Mouse (Mus musculus) stomach, embryonic 14.5 days (tissue): ENCODE measurements around the gene Cspg4. TPM values are rescaled to one million over a fixed set of nuclear protein-coding genes. Genes with fewer than 3 reads are reported as not detected.
"Not testable (repeated sequence)": the region's sequence is repeated elsewhere in the genome, so short reads cannot be mapped to it uniquely, and the experiment has no call there.

ENCODE experiments used
- ATAC-seq: fragments of 200-750 bp; cut with Nextera tagmentation; 2 replicates; pipeline ENCODE4 v1.8.0; 2017; ENCODE audit warnings: low read depth, moderate TSS enrichment; ENCODE audit not compliant: insufficient number of reproducible peaks, insufficient read depth, low FRiP score
- H3K27ac ChIP-seq: fragments of 300-500 bp; sonication (generic); 2 replicates; pipeline ENCODE4 v1.5.1; 2014; ENCODE audit warnings: mild to moderate bottlenecking, low read length, moderate library complexity, mixed read lengths
- H3K27me3 ChIP-seq: fragments of 300-500 bp; sonication (generic); 2 replicates; pipeline ENCODE4 v1.6.1; 2014; ENCODE audit warnings: low read length, control low read depth, mixed read lengths; ENCODE audit not compliant: control insufficient read depth, insufficient read depth
- H3K36me3 ChIP-seq: fragments of 300-500 bp; sonication (generic); 2 replicates; pipeline ENCODE4 v1.6.1; 2014; ENCODE audit warnings: mild to moderate bottlenecking, control low read depth, low read length, moderate library complexity, mixed read lengths; ENCODE audit not compliant: control insufficient read depth, insufficient read depth
- H3K4me1 ChIP-seq: fragments of 300-500 bp; sonication (generic); 2 replicates; pipeline ENCODE4 v1.6.1; 2014; ENCODE audit warnings: low read length, control low read depth, mixed read lengths; ENCODE audit not compliant: control insufficient read depth, insufficient read depth
- H3K4me2 ChIP-seq: fragments of 300-500 bp; sonication (generic); replicated peaks from 2 replicates; pipeline ENCODE4 v1.6.1; 2014; ENCODE audit warnings: low read depth, low read length, control low read depth
- H3K4me3 ChIP-seq: fragments of 300-500 bp; sonication (generic); 2 replicates; pipeline ENCODE4 v1.5.1; 2014; ENCODE audit warnings: low read depth, low read length, control low read depth
- H3K9ac ChIP-seq: fragments of 300-500 bp; sonication (generic); replicated peaks from 2 replicates; pipeline ENCODE4 v1.6.1; 2014; ENCODE audit warnings: low read depth, mild to moderate bottlenecking, control low read depth, low read length, moderate library complexity, mixed read lengths
- H3K9me3 ChIP-seq: fragments of 300-500 bp; sonication (generic); 2 replicates; pipeline ENCODE4 v1.6.1; 2016; ENCODE audit warnings: low read depth, low read length, control low read depth; ENCODE audit not compliant: control insufficient read depth
- WGBS: fragments of 180-500 bp; shearing (Covaris S2); extraction: QIAGEN DNeasy Blood & Tissue Kit; methylation state at CpG from one replicate; pipeline ENCODE4 v1.1.7; 2014; 5-methylcytosine and 5-hydroxymethylcytosine counted together
- polyA plus RNA-seq: library from polyadenylated mRNA; unstranded; fragments of >200 nt; fragmentation: Nextera tagmentation; extraction: Ambion mirVana; gene quantifications from 2 replicates; pipeline ENCODE4 v1.2.1, GENCODE M21; 2014

Cspg4 gene
- polyA plus RNA-seq, 1 experiment from 2014 or later, result 16.1 TPM

DNA sequence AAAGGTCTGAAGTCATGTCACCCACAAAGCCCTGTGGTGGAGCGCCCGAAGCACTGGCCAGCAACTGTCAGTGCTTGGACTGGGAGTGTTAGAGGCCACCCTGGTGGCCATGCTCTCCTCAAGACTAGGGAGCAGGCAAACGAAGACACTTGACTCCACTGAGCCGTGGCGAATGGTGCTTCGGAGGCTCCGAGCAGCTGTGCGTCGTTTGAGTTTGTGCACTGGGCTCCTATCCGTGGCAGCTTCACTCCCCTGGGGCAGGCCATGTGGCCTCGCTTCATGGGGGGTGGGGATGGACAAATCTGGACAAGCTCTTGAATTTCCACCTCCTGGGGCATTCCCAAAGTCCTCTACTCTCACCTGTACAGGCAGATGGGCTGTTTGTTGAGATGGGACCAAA lies 34.6 kb downstream of the Cspg4 start:
- no peaks in the 10 kb centered on the region for H3K36me3 ChIP-seq
- H3K9me3 ChIP-seq, result no peaks in the 10 kb centered on the region
- no peaks in the 10 kb centered on the region for H3K4me1 ChIP-seq
- H3K4me3 ChIP-seq, result no peak overlapping the region
- H3K9ac ChIP-seq, result no peak overlapping the region
- H3K27me3 ChIP-seq, result no peaks in the 10 kb centered on the region
- no peak for ATAC-seq
- 83% methylated on average over 11 of the region's 11 CpGs for WGBS
- no peak overlapping the region for H3K27ac ChIP-seq
- no peak overlapping the region for H3K4me2 ChIP-seq

DNA sequence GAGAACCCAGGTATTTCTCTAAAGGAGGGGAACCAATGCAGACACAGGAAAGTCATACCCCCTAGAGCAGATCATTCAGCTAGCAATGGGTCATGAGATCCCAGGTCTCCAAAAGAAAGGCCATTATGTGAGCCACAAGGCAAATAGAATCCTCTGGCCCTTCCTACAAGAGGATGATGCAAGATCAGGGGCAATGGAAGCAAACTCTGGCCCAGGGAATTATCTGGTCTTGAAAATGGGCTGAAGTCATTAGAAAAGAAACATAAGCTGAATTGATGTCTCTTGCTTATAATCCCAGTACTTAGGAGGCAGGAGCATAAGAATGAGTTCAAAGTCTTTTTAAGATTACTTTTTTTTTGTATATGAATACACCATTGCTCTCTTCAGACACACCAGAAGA lies 35.2 kb downstream of the Cspg4 start:
- H3K36me3 ChIP-seq, result no peaks in the 10 kb centered on the region
- no peak overlapping the region for H3K4me2 ChIP-seq
- ATAC-seq, result no peak
- no peaks in the 10 kb centered on the region for H3K27me3 ChIP-seq
- H3K9me3 ChIP-seq, result no peaks in the 10 kb centered on the region
- no peak overlapping the region for H3K4me3 ChIP-seq
- H3K4me1 ChIP-seq, result no peaks in the 10 kb centered on the region
- H3K9ac ChIP-seq, result no peak overlapping the region
- H3K27ac ChIP-seq, result no peak overlapping the region; the same call in 1 of the 2 replicates

DNA sequence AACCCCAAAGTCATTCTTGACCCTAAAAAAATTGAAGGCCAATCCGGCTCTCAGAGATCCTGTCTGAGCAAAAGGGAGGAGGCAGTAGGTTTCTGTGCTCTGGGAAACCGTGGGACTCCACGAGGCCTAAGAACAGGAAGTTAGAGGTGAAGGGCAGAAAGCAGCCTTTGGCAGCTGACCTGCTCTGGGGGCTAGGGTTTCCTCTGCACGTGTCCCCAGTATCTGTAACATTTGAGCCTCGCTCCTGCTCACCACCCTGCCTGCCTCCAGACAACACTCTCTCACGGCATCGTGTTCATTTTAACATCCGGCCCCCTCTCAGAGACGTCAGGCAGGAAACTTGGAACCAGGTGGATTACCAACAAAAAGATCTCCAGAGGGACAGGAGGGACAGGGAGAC lies 35.7 kb downstream of the Cspg4 start:
- H3K9me3 ChIP-seq, result no peaks in the 10 kb centered on the region
- no peak overlapping the region; the same call in 1 of the 2 replicates for H3K27ac ChIP-seq
- H3K27me3 ChIP-seq, result no peaks in the 10 kb centered on the region
- no peak for ATAC-seq
- no peak overlapping the region for H3K4me3 ChIP-seq
- no peaks in the 10 kb centered on the region for H3K36me3 ChIP-seq
- WGBS, result 33% methylated on average over 9 of the region's 9 CpGs
- no peak overlapping the region for H3K4me2 ChIP-seq
- H3K4me1 ChIP-seq, result no peaks in the 10 kb centered on the region
- H3K9ac ChIP-seq, result no peak overlapping the region

DNA sequence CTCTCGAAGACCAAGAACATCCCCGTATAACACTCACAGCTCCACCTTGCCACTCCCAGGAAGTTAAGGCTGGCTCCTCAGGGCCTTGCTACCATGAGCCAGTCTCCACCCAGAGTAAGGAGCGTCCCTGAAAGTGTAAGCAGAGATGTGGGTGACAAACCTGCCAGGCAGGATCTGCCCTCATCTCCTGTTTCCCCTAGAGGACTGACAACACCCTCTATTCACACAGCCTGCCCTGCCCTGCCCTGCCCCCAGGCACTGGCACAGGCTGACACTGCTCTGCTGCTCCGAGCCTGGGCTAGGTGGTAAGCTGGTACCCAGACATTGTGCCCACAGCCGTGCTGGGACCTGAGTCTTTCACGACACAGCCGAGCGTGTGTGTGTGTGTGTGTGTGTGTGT lies 36.4 kb downstream of the Cspg4 start:
- Histone ChIP-seq H3K4me3 (no peak overlapping the region), H3K27me3 (no peaks in the 10 kb centered on the region), H3K9ac (no peak overlapping the region), H3K27ac (0 out of 2 replicates have a peak overlapping the region, but pooled peaks have one; percentile 52), H3K36me3 (no peaks in the 10 kb centered on the region), H3K9me3 (no peaks in the 10 kb centered on the region), H3K4me2 (no peak overlapping the region), H3K4me1 (no peaks in the 10 kb centered on the region)
- 58% methylated on average over 7 of the region's 8 CpGs for WGBS
- ATAC-seq, result peak; percentile 73

DNA sequence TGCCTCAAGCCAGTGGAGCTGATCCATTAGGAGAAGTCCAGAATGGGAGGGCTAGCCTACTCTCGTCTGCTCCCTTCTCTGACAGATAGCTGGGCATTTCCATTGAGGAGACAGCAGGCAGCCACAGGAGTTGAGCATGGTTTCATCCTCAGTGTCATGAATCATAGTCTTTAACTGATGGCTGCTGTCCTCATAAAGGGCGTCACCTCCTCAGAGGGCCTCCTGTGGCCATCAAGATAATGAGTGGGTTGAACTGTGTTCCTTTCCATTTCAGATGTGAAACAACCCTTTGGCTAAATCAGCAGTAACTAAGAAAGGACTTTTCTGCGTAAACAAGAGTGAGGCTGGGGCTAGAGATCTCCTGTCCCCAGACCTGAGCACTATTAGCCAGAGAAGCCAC lies 38.8 kb downstream of the Cspg4 start:
- Histone ChIP-seq H3K4me1 (no peaks in the 10 kb centered on the region), H3K4me3 (no peak overlapping the region), H3K9me3 (no peaks in the 10 kb centered on the region), H3K27ac (no peak overlapping the region), H3K27me3 (no peaks in the 10 kb centered on the region), H3K9ac (no peak overlapping the region), H3K36me3 (no peaks in the 10 kb centered on the region), H3K4me2 (no peak overlapping the region)
- ATAC-seq, result no peak
- WGBS, result 84% methylated on average over 3 of the region's 3 CpGs

DNA sequence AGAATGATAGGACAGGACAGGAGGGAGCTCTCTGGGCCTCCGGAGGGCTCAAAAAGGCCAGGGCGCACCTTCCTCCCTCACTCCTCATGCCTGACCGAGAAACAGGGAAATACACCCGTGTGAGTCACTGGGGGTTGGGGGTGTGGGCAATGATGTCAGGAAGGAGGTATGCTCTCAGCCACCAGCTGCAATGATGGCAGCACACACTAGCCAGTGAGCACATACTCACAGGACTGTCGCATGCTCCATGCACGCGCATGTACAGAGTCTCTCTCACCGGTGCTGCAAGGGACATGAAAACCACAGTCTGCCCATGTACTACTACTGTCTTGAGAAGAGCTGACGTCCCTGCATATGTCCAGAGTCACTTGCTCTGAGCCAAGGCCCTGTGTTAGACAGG lies 42.7 kb downstream of the Cspg4 start:
- no peak for ATAC-seq
- no peak overlapping the region for H3K4me3 ChIP-seq
- no peaks in the 10 kb centered on the region for H3K36me3 ChIP-seq
- no peak overlapping the region for H3K27ac ChIP-seq
- H3K9me3 ChIP-seq, result no peaks in the 10 kb centered on the region
- no peak overlapping the region for H3K9ac ChIP-seq
- no peaks in the 10 kb centered on the region for H3K27me3 ChIP-seq
- H3K4me1 ChIP-seq, result no peaks in the 10 kb centered on the region
- 77% methylated on average over 9 of the region's 9 CpGs for WGBS
- no peak overlapping the region for H3K4me2 ChIP-seq

DNA sequence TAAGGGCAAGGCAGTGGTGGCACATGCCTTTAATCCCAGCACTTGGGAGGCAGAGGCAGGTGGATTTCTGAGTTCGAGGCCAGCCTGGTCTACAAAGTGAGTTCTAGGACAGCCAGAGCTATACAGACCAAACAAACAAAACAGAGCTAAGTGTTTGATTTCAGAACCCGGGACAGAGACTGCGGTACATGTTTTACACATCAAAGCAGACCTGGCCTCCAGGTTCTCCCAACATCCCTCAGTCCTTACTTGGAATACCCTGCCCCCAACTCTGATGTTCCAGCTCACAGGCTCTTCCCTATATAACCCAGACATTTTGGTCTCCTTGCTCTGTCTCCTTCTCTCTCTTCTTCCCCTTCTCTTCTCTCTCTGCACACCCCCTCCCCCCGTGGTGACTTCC lies 45.2 kb downstream of the Cspg4 start:
- WGBS, result 35% methylated on average over 4 of the region's 4 CpGs
- H3K36me3 ChIP-seq, result not testable (repeated sequence)

DNA sequence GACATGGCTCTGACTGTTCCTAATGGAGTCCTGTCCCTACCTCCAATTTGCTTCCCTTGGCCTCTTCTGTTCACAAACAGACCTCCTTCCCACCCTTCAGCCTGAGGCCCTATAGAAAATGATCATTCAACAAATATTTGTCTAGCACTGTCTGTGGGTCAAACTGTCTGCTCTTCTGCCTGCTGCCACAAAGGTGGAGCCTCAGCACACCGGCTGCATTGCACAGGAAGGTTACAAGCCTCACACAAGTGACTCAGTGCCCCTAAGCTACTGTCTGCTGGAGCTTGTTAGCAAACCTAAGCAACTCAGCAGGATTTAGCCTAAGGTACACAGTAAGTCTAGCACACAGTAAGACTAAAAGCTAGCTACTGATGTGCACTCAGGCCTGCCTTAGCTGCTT lies 46.2 kb downstream of the Cspg4 start:
- Histone ChIP-seq H3K27ac (no peak overlapping the region), H3K4me2 (no peak overlapping the region), H3K9ac (no peak overlapping the region), H3K27me3 (no peaks in the 10 kb centered on the region), H3K4me3 (no peak overlapping the region), H3K4me1 (no peaks in the 10 kb centered on the region), H3K9me3 (no peaks in the 10 kb centered on the region), H3K36me3 (peaks cover 5% of the 10 kb centered on the region; the same call in 1 of the 2 replicates)
- ATAC-seq, result no peak
- WGBS, result 35% methylated on average over 1 of the region's 1 CpGs

More for the DNA sequence above, 45.2 kb downstream of the Cspg4 start:
- not testable (repeated sequence) for H3K4me1 ChIP-seq, H3K4me2 ChIP-seq, H3K9me3 ChIP-seq, ATAC-seq, H3K4me3 ChIP-seq, H3K27ac ChIP-seq, H3K9ac ChIP-seq, H3K27me3 ChIP-seq

DNA sequence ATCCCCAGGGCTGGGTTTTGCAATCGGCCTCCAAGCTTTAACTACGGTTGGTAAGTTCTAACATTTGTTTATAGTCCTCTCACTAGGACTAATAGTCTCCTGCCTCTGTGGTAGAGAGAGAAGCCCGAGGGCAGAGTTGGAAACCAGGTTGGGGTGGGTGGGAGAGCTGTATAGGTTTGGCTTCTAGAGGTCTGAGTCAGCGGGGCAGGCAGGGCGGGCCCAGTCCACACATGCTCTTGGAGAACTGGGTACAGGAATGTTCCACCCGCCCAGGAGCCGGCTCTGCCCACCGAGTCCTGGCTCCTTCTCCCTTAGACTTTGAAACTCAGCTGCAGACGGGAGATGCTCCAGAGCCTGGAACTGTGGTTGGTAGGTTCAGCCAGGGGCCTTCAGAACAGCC lies 49.2 kb downstream of the Cspg4 start:
- Histone ChIP-seq H3K27me3 (no peaks in the 10 kb centered on the region), H3K9ac (no peak overlapping the region), H3K9me3 (no peaks in the 10 kb centered on the region), H3K36me3 (peaks cover 20% of the 10 kb centered on the region), H3K4me2 (no peak overlapping the region), H3K27ac (no peak overlapping the region), H3K4me1 (no peaks in the 10 kb centered on the region), H3K4me3 (no peak overlapping the region)
- 79% methylated on average over 9 of the region's 9 CpGs for WGBS
- no peak for ATAC-seq
